Mouse (Mus musculus): ENCODE data around the gene Khsrp. TPM values are rescaled to one million over a fixed set of nuclear protein-coding genes. Genes with fewer than 3 reads are reported as not detected.

Khsrp gene
- polyA plus RNA-seq, 1 experiment from 2014 or later, result 40.0 TPM

DNA sequence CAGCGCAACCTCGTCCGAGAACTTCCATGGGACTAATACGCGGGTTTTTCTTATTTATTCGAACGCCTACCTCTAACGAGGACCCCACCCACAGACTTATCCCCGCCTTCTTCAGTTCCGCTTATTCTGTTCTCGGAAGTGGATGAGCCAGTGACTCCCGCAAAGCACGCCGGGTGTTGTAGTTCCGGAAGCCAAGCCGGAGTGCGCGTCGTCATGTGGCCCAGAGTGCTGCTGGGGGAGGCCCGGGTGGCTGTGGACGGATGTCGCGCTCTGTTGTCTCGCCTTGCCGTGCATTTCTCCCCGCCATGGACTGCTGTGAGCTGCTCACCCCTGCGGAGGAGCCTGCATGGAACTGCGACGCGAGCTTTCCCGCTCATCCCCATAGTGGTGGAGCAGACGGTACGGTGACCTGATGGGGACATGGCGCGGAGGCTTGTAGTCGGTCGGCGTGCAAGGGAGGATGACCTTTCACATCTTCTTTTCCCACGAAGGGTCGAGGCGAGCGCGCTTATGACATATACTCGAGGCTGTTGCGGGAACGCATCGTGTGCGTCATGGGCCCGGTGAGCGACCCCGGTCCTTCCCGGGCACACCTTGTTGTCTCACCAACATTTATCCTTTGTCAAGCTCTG, 41.1 kb downstream of the Khsrp start, which contains the start of gene Clpp:
TSS of gene Clpp (plus strand) at position 191 of the 632 bp plus-strand sequence.
- DNase-seq (ENCODE audit: low spot score) (peak; percentile 97), ATAC-seq (replicated peaks; ENCODE audit: insufficient number of reproducible peaks, low FRiP score, low TSS enrichment, low read depth) (peak; percentile 91)
- H3K9me3 ChIP-seq (replicated peaks; ENCODE audit: control insufficient read depth, low read length), result no peaks in the 10 kb centered on the region
- H3K9ac ChIP-seq (replicated peaks; ENCODE audit: low read length), result peak within 1 kb of the TSS; percentile 83
- H3K36me3 ChIP-seq (replicated peaks; ENCODE audit: control insufficient read depth, insufficient read depth, low read depth, low read length), result peaks cover 6% of the 10 kb centered on the region; the same call in 1 of the 2 replicates
- peak within 1 kb of the TSS; percentile 79 for H3K4me3 ChIP-seq (ENCODE audit: low read depth, low read length)
- no peak within 1 kb of the TSS for H3K27ac ChIP-seq (replicated peaks; ENCODE audit: low read depth, low read length)
- H3K4me2 ChIP-seq (ENCODE audit: low read depth, low read length), result peak within 1 kb of the TSS; percentile 52
- H3K27me3 ChIP-seq (ENCODE audit: control insufficient read depth, insufficient read depth, low read length), result no peaks in the 10 kb centered on the region
- H3K4me1 ChIP-seq (ENCODE audit: control insufficient read depth, insufficient read depth, low read length), result peaks cover 2% of the 10 kb centered on the region; the same call in 1 of the 2 replicates
- WGBS, result under 1% methylated on average over 52 of the region's 52 CpGs

DNA sequence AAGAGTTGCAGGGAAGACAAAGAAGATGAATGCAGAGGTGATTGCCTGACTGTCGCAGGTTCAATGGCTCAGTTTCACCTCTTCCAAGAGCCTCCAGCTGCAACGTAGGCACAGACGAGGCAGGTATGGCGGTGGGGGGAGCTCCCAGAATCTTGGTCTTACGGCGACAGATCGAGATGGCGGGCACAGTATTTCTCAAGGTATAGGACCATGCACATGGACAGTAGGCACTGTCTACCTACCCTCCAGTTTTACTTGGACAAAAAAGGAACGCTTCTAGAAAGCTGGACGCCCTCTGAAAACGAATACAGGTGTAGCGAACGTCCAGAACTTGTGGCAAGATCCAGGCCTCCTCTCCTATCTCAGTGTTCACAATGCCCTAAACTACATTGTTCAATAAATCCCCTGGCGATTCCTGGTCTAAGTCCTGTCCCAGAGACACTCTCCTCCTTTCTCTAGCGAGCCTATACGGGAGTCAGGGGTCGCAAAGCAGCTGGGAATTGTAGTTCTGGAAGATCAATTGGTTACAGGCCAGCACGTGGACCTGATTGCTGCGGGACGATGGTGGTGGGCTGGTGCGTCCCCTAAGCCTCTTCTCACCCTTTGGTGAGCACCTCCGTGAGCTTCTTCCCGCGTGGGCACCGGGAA, 41.7 kb downstream of the Khsrp start:
- Histone ChIP-seq H3K9ac (replicated peaks; ENCODE audit: low read length) (peak overlapping the region; percentile 64), H3K4me3 (ENCODE audit: low read depth, low read length) (peak overlapping the region; percentile 79), H3K36me3 (replicated peaks; ENCODE audit: control insufficient read depth, insufficient read depth, low read depth, low read length) (peaks cover 6% of the 10 kb centered on the region; the same call in 1 of the 2 replicates), H3K4me1 (ENCODE audit: control insufficient read depth, insufficient read depth, low read length) (peaks cover 2% of the 10 kb centered on the region; the same call in 1 of the 2 replicates), H3K9me3 (replicated peaks; ENCODE audit: control insufficient read depth, low read length) (no peaks in the 10 kb centered on the region), H3K4me2 (ENCODE audit: low read depth, low read length) (peak overlapping the region; percentile 52), H3K27me3 (ENCODE audit: control insufficient read depth, insufficient read depth, low read length) (no peaks in the 10 kb centered on the region), H3K27ac (replicated peaks; ENCODE audit: low read depth, low read length) (no peak overlapping the region)
- WGBS, result 4% methylated on average over 25 of the region's 25 CpGs
- ATAC-seq (replicated peaks; ENCODE audit: insufficient number of reproducible peaks, low FRiP score, low TSS enrichment, low read depth) (peak; percentile 89), DNase-seq (ENCODE audit: low spot score) (peak; percentile 91)

- no peaks in the 10 kb centered on the region for H3K9me3 ChIP-seq (replicated peaks; ENCODE audit: control insufficient read depth, low read length)
- peak overlapping the region; percentile 79; the same call in 1 of the 2 replicates for H3K4me3 ChIP-seq (ENCODE audit: low read depth, low read length)
- H3K36me3 ChIP-seq (replicated peaks; ENCODE audit: control insufficient read depth, insufficient read depth, low read depth, low read length), result peaks cover 6% of the 10 kb centered on the region; the same call in 1 of the 2 replicates
- H3K27me3 ChIP-seq (ENCODE audit: control insufficient read depth, insufficient read depth, low read length), result no peaks in the 10 kb centered on the region
- peaks cover 2% of the 10 kb centered on the region; the same call in 1 of the 2 replicates for H3K4me1 ChIP-seq (ENCODE audit: control insufficient read depth, insufficient read depth, low read length)
- DNase-seq (ENCODE audit: low spot score), result no peak
- WGBS, result 70% methylated on average over 7 of the region's 7 CpGs
- H3K27ac ChIP-seq (replicated peaks; ENCODE audit: low read depth, low read length), result no peak overlapping the region
- no peak for ATAC-seq (replicated peaks; ENCODE audit: insufficient number of reproducible peaks, low FRiP score, low TSS enrichment, low read depth)
- H3K4me2 ChIP-seq (ENCODE audit: low read depth, low read length), result no peak overlapping the region; the same call in 1 of the 2 replicates
- no peak overlapping the region for H3K9ac ChIP-seq (replicated peaks; ENCODE audit: low read length)
Measured at GRCm38 (mm10) chr17:56988921-56989430, 42.3 kb downstream of the Khsrp start.

GRCm38 (mm10) chr17:56988441-56988840, 42.9 kb downstream of the Khsrp start:
- 84% methylated on average over 7 of the region's 7 CpGs for WGBS
- Histone ChIP-seq H3K27me3 (ENCODE audit: control insufficient read depth, insufficient read depth, low read length) (no peaks in the 10 kb centered on the region), H3K36me3 (replicated peaks; ENCODE audit: control insufficient read depth, insufficient read depth, low read depth, low read length) (peaks cover 1% of the 10 kb centered on the region; the same call in 1 of the 2 replicates), H3K4me1 (ENCODE audit: control insufficient read depth, insufficient read depth, low read length) (peaks cover 2% of the 10 kb centered on the region; the same call in 1 of the 2 replicates), H3K4me3 (ENCODE audit: low read depth, low read length) (no peak overlapping the region), H3K9ac (replicated peaks; ENCODE audit: low read length) (no peak overlapping the region), H3K9me3 (replicated peaks; ENCODE audit: control insufficient read depth, low read length) (no peaks in the 10 kb centered on the region), H3K27ac (replicated peaks; ENCODE audit: low read depth, low read length) (no peak overlapping the region), H3K4me2 (ENCODE audit: low read depth, low read length) (no peak overlapping the region)
- DNase-seq (ENCODE audit: low spot score) (no peak), ATAC-seq (replicated peaks; ENCODE audit: insufficient number of reproducible peaks, low FRiP score, low TSS enrichment, low read depth) (no peak)

- Histone ChIP-seq H3K4me2 (ENCODE audit: low read depth, low read length) (no peak overlapping the region), H3K4me3 (ENCODE audit: low read depth, low read length) (no peak overlapping the region), H3K36me3 (replicated peaks; ENCODE audit: control insufficient read depth, insufficient read depth, low read depth, low read length) (no peaks in the 10 kb centered on the region), H3K27me3 (ENCODE audit: control insufficient read depth, insufficient read depth, low read length) (no peaks in the 10 kb centered on the region), H3K9me3 (replicated peaks; ENCODE audit: control insufficient read depth, low read length) (no peaks in the 10 kb centered on the region), H3K4me1 (ENCODE audit: control insufficient read depth, insufficient read depth, low read length) (peaks cover 2% of the 10 kb centered on the region; the same call in 1 of the 2 replicates), H3K9ac (replicated peaks; ENCODE audit: low read length) (no peak overlapping the region), H3K27ac (replicated peaks; ENCODE audit: low read depth, low read length) (no peak overlapping the region)
- DNase-seq (ENCODE audit: low spot score) (no peak), ATAC-seq (replicated peaks; ENCODE audit: insufficient number of reproducible peaks, low FRiP score, low TSS enrichment, low read depth) (no peak)
- 86% methylated on average over 3 of the region's 3 CpGs for WGBS
Measured at GRCm38 (mm10) chr17:56986105-56986805, 45.1 kb downstream of the Khsrp start.

GRCm38 (mm10) chr17:56985656-56986055, 45.7 kb downstream of the Khsrp start:
- H3K4me2 ChIP-seq (ENCODE audit: low read depth, low read length), result no peak overlapping the region
- H3K36me3 ChIP-seq (replicated peaks; ENCODE audit: control insufficient read depth, insufficient read depth, low read depth, low read length), result no peaks in the 10 kb centered on the region
- no peak overlapping the region for H3K4me3 ChIP-seq (ENCODE audit: low read depth, low read length)
- WGBS, result 80% methylated on average over 3 of the region's 3 CpGs
- no peak for ATAC-seq (replicated peaks; ENCODE audit: insufficient number of reproducible peaks, low FRiP score, low TSS enrichment, low read depth)
- no peak overlapping the region for H3K9ac ChIP-seq (replicated peaks; ENCODE audit: low read length)
- no peak for DNase-seq (ENCODE audit: low spot score)
- H3K27me3 ChIP-seq (ENCODE audit: control insufficient read depth, insufficient read depth, low read length), result no peaks in the 10 kb centered on the region
- no peaks in the 10 kb centered on the region for H3K4me1 ChIP-seq (ENCODE audit: control insufficient read depth, insufficient read depth, low read length)
- no peaks in the 10 kb centered on the region for H3K9me3 ChIP-seq (replicated peaks; ENCODE audit: control insufficient read depth, low read length)
- no peak overlapping the region for H3K27ac ChIP-seq (replicated peaks; ENCODE audit: low read depth, low read length)

DNA sequence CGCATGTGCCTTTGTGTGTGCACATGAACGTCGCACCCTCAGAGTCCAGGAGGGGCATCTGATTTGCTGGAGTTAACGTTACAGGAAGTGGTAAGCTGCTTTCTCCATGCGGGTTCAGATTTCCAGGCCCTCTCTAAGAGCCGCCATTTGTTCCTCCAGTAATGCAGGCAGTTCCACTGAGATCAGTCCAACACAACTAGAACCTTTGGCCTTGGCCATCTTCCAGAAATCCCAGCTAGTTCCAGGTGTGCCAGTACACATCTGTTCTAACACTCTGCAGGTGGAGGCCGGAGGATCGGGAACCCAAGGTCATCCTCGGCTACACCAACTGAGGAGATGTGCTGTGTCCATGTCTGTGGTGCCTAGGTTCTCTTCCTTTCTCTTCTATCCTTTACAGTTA, 46.4 kb downstream of the Khsrp start:
- no peaks in the 10 kb centered on the region for H3K27me3 ChIP-seq (ENCODE audit: control insufficient read depth, insufficient read depth, low read length)
- no peaks in the 10 kb centered on the region for H3K4me1 ChIP-seq (ENCODE audit: control insufficient read depth, insufficient read depth, low read length)
- DNase-seq (ENCODE audit: low spot score), result no peak
- WGBS, result 80% methylated on average over 9 of the region's 9 CpGs
- no peak overlapping the region for H3K9ac ChIP-seq (replicated peaks; ENCODE audit: low read length)
- no peak overlapping the region for H3K4me3 ChIP-seq (ENCODE audit: low read depth, low read length)
- H3K27ac ChIP-seq (replicated peaks; ENCODE audit: low read depth, low read length), result no peak overlapping the region
- no peaks in the 10 kb centered on the region for H3K9me3 ChIP-seq (replicated peaks; ENCODE audit: control insufficient read depth, low read length)
- no peaks in the 10 kb centered on the region for H3K36me3 ChIP-seq (replicated peaks; ENCODE audit: control insufficient read depth, insufficient read depth, low read depth, low read length)
- no peak overlapping the region for H3K4me2 ChIP-seq (ENCODE audit: low read depth, low read length)
- ATAC-seq (replicated peaks; ENCODE audit: insufficient number of reproducible peaks, low FRiP score, low TSS enrichment, low read depth), result no peak
